Mouse (Mus musculus) liver, embryonic 15.5 days (tissue): Measurements from ENCODE around the gene Pak2. TPM values are rescaled to one million over a fixed set of nuclear protein-coding genes. Genes with fewer than 3 reads are reported as not detected.

Source experiments
- ATAC-seq: fragments of 200-750 bp; cut with Nextera tagmentation; 2 replicates; pipeline ENCODE4 v1.8.0; 2017; ENCODE audit warnings: moderate number of reproducible peaks, mild to moderate bottlenecking, moderate library complexity; ENCODE audit not compliant: insufficient read depth
- H3K27ac ChIP-seq: fragments of 300-500 bp; sonication (generic); replicated peaks from 2 replicates; pipeline ENCODE4 v1.5.1; 2015; ENCODE audit warnings: mild to moderate bottlenecking, inconsistent platforms
- H3K27me3 ChIP-seq: fragments of 300-500 bp; sonication (generic); 2 replicates; pipeline ENCODE4 v1.6.1; 2015; ENCODE audit warnings: mild to moderate bottlenecking, inconsistent platforms
- H3K36me3 ChIP-seq: fragments of 300-500 bp; sonication (generic); replicated peaks from 2 replicates; pipeline ENCODE4 v1.6.1; 2015; ENCODE audit warnings: moderate library complexity, mild to moderate bottlenecking, inconsistent platforms
- H3K4me1 ChIP-seq: fragments of 300-500 bp; sonication (generic); replicated peaks from 2 replicates; pipeline ENCODE4 v1.6.1; 2015; ENCODE audit warnings: inconsistent platforms
- H3K4me2 ChIP-seq: fragments of 300-500 bp; sonication (generic); 2 replicates; pipeline ENCODE4 v1.6.1; 2015; ENCODE audit warnings: moderate library complexity, mild to moderate bottlenecking, inconsistent platforms
- H3K4me3 ChIP-seq: fragments of 300-500 bp; sonication (generic); replicated peaks from 2 replicates; pipeline ENCODE4 v1.5.1; 2015; ENCODE audit warnings: mild to moderate bottlenecking, inconsistent platforms
- H3K9ac ChIP-seq: fragments of 300-500 bp; sonication (generic); 2 replicates; pipeline ENCODE4 v1.6.1; 2015; ENCODE audit warnings: moderate library complexity, mild to moderate bottlenecking, inconsistent platforms
- H3K9me3 ChIP-seq: fragments of 300-500 bp; sonication (generic); replicated peaks from 2 replicates; pipeline ENCODE4 v1.6.1; 2016; ENCODE audit warnings: inconsistent platforms
- WGBS: fragments of 180-500 bp; shearing (Covaris S2); methylation state at CpG from one replicate; pipeline ENCODE4 v1.1.7; 2015; ENCODE audit warnings: mixed read lengths; ENCODE audit not compliant: insufficient replicate concordance; 5-methylcytosine and 5-hydroxymethylcytosine counted together
- polyA plus RNA-seq: library from polyadenylated mRNA; unstranded; fragments of >200 nt; fragmentation: Nextera tagmentation; extraction: Ambion mirVana; gene quantifications from 2 replicates; pipeline ENCODE4 v1.2.1, GENCODE M21; 2015

Gene Pak2
- 9.5 and 9.7 TPM in 2 replicates for polyA plus RNA-seq

DNA sequence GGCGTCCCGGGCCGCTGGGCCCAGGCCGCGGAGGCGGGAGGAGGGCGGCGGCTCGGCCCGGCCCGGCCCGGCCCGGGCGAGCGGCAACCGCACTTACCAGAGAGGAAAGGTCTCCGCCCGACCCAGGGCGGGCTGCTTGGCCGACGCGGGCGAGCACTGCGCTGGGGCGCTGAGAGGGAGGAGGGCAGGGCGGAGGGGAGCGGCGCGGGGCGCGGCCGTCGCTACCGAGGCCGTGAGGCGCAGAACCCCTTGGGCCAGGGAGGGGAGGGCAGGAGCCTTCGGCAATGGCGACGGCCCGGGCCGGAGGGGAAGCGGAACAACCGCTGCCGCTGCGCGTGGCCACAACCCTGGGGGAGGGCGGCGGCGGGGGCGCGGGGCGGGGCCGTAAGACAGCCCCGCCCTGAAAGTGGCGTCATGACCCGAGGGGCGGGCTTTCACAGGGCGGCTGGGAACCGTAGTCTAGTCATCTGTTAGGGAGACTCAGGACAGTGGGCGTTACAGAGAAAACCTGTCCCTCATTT, at the start of gene Pak2:
Pak2 (minus strand) TSS at position 352 of the 521 bp plus-strand sequence.
- peak; percentile 97 for ATAC-seq
- WGBS = under 1% methylated on average over 56 of the region's 60 CpGs
- peak within 1 kb of the TSS; percentile 98 for H3K27ac ChIP-seq

DNA sequence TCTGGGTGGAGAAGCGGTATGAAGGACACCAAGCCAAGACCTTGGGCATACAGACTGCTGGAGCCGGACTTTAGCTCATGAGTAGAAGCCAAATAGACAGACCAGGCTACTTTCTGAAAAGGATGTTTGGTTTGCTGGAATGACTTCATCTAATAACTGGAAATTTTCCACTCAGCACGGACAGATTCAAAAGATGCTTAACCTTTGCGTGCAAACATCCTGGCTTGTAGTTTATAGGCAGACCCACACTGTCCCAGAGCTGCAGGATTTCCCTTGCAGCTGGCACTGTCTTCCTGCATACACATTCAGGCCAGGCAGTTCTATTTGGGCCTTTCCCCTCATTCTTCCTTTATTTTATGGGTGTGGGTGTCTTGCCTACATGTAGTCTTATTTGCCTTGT, 47.9 kb upstream of the Pak2 start:
- Histone ChIP-seq H3K27ac (no peak overlapping the region), H3K4me1 (peaks cover 24% of the 10 kb centered on the region), H3K9ac (no peak overlapping the region), H3K4me3 (no peak overlapping the region), H3K36me3 (no peaks in the 10 kb centered on the region), H3K9me3 (no peaks in the 10 kb centered on the region), H3K27me3 (no peaks in the 10 kb centered on the region), H3K4me2 (no peak overlapping the region)
- 60% methylated on average over 4 of the region's 4 CpGs for WGBS
- ATAC-seq = no peak

More for the DNA sequence above, at the start of gene Pak2:
- H3K4me1 ChIP-seq = peaks cover 34% of the 10 kb centered on the region
- no peaks in the 10 kb centered on the region for H3K27me3 ChIP-seq
- H3K4me3 ChIP-seq = peak within 1 kb of the TSS; percentile 95
- peak within 1 kb of the TSS; percentile 88 for H3K4me2 ChIP-seq
- H3K9ac ChIP-seq = peak within 1 kb of the TSS; percentile 93
- H3K9me3 ChIP-seq = no peaks in the 10 kb centered on the region
- no peaks in the 10 kb centered on the region for H3K36me3 ChIP-seq

DNA sequence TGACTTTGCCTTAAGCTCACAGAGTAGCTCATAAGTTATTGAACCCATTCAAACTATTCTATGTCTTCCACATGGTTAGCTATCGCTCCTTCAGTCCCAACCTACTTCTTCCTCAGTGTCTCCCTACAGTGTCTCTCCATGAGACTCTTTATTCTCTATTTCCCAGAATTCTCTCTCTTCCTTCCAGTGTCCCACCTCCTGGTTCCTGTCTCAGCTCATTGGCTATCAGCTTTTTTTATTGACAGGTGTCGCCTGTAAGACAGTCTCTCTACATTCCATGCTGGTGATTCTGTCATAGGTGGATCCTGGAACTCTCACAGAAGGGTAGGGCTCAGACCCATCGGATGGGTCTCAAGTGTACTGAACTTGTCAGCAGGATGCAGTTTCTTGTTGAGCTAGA, 46.2 kb upstream of the Pak2 start:
- no peak overlapping the region for H3K27ac ChIP-seq
- no peaks in the 10 kb centered on the region for H3K36me3 ChIP-seq
- H3K4me1 ChIP-seq = peaks cover 13% of the 10 kb centered on the region
- no peak overlapping the region for H3K9ac ChIP-seq
- no peak overlapping the region for H3K4me3 ChIP-seq
- ATAC-seq = no peak
- H3K27me3 ChIP-seq = no peaks in the 10 kb centered on the region
- no peak overlapping the region for H3K4me2 ChIP-seq
- no peaks in the 10 kb centered on the region for H3K9me3 ChIP-seq
- WGBS = 65% methylated on average over 3 of the region's 3 CpGs

DNA sequence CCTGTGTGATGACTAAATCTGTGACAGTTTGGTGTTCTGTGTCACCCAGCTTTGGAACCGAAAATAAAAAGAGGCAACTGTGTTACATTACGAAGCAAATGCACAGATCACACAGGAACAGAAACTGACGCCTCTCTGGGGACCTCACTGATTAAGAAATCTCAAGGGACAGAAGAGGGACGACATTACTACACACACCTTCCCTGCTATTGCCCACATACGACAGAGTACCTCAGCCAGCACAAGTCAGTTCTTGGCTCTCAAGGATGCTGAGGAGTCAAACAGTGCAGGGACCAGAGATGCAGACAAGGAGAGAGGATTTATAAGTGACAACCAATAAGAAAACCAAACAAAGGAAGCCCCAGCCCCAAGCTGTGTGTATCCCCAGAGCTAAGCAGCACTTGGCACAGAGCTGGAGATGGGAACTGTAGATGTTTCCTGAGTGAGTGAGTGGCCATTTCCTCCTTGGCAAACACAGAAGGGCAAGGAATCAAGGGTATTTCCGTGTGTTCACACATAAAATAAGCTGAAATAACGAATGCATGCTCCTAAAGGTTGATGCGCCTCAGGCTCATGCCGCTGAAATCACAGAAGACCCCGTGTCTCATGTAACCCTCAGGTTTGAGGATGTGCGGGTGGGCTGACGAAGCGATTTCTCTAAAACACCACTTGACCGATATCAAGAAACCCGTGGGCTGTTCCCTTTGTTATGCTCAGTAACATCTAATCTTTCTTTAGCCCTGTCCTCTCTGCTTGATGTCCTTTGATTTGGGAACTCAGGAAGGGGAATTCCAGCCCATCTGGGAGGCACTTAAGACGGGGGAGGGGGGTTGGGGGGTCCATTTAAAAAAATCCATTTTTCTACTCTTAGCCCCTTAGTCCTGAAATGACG, 45.5 kb upstream of the Pak2 start:
- ATAC-seq = no peak
- Histone ChIP-seq H3K36me3 (no peaks in the 10 kb centered on the region), H3K4me1 (peaks cover 7% of the 10 kb centered on the region), H3K4me3 (no peak overlapping the region), H3K27ac (no peak overlapping the region; the same call in 1 of the 2 replicates), H3K9me3 (no peaks in the 10 kb centered on the region), H3K9ac (no peak overlapping the region), H3K4me2 (no peak overlapping the region), H3K27me3 (no peaks in the 10 kb centered on the region)
- 50% methylated on average over 17 of the region's 17 CpGs for WGBS

DNA sequence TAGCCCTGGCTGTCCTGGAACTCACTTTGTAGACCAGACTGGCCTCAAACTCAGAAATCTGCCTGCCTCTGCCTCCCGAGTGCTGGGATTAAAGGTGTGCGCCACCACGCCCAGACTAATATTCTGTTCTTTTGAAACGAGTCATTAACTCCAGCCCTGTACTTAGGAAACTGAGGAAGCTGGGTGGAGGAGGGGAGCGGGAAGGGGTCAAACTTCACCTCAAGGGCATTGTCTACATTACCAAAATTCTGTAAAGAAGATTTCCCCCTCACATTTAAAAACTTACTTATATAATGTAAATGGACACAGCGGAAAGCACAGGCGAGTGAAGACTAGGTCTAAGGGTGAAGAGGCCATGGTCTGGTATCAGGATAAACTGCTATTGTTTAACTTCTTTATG, 44.9 kb upstream of the Pak2 start:
- H3K36me3 ChIP-seq = no peaks in the 10 kb centered on the region
- no peak overlapping the region for H3K9ac ChIP-seq
- no peak overlapping the region for H3K27ac ChIP-seq
- H3K4me1 ChIP-seq = peaks cover under 1% of the 10 kb centered on the region
- H3K4me2 ChIP-seq = no peak overlapping the region
- 69% methylated on average over 7 of the region's 7 CpGs for WGBS
- H3K27me3 ChIP-seq = no peaks in the 10 kb centered on the region
- no peak for ATAC-seq
- H3K4me3 ChIP-seq = no peak overlapping the region
- H3K9me3 ChIP-seq = no peaks in the 10 kb centered on the region

DNA sequence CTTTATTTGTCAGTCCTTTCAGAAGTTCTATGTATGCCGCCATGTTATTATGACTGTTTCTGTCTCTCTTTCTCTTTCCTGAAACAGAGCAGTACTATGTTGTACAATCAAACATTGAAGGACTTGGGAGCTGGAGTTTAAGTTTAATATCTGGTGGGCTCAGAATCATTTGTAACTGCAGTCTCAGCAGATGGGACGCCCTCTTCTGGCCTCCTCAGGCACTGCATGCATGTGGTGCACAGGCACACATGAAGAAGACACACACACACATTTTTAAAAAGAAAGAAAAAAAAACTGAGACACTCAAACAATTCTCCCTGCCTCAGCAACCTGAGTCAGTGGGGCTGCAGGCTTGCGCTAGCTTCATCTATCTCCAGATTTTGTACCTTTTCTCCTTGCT, 41.3 kb upstream of the Pak2 start:
- Histone ChIP-seq H3K4me3 (no peak overlapping the region), H3K36me3 (no peaks in the 10 kb centered on the region), H3K27ac (no peak overlapping the region), H3K9ac (no peak overlapping the region), H3K9me3 (no peaks in the 10 kb centered on the region), H3K4me1 (peaks cover 11% of the 10 kb centered on the region), H3K4me2 (no peak overlapping the region), H3K27me3 (no peaks in the 10 kb centered on the region)
- ATAC-seq = no peak
- 66% methylated on average over 3 of the region's 3 CpGs for WGBS

DNA sequence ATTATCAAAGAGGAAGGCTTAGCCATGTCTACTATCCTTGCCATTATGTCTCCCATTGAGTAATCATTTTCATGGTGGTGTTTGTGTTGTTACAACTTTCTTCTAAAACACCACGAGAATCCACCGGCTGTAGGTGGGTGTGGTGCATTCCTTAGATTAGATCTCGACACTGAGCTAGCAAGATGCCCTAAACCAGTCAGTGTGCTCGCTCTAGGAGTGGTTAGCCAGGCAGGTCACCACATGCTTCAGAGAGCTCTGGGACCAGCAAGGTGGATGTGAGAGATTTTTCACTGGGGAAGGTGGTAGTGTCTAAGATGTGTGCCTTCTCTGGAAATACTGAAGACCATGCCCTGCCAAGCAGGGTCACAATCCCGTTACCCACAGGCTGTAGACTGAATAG, 37.0 kb upstream of the Pak2 start:
- 20% methylated on average over 5 of the region's 5 CpGs for WGBS

DNA sequence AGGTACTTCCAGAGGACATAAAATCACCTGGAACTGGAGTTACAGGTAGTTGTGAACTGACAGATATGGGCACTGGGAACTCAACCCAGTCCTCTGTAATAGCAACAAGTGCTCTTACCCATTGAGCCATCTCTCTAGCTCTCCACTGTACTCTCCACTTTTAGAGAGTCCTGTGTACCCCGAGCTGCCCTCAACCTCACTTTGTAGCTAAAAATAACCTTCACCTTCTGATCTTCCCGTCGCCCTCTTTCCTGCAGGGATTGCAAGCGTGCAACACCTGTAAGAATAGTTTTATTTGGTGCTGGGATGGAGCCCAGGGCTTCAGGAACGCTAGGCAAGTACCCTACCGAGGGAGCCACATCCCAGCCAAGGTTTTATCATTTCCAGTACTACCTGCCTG, 36.6 kb upstream of the Pak2 start:
- Histone ChIP-seq H3K9me3 (no peaks in the 10 kb centered on the region), H3K27ac (no peak overlapping the region), H3K4me2 (peak overlapping the region; percentile 27), H3K9ac (0 out of 2 replicates have a peak overlapping the region, but pooled peaks have one; percentile 5), H3K27me3 (no peaks in the 10 kb centered on the region), H3K36me3 (no peaks in the 10 kb centered on the region), H3K4me3 (no peak overlapping the region), H3K4me1 (peaks cover 39% of the 10 kb centered on the region)
- WGBS = 25% methylated on average over 6 of the region's 6 CpGs
- ATAC-seq = no peak

More for the DNA sequence above, 37.0 kb upstream of the Pak2 start:
- Histone ChIP-seq H3K4me1 (peaks cover 39% of the 10 kb centered on the region), H3K27me3 (no peaks in the 10 kb centered on the region), H3K9ac (no peak overlapping the region), H3K36me3 (no peaks in the 10 kb centered on the region), H3K9me3 (no peaks in the 10 kb centered on the region), H3K4me3 (no peak overlapping the region), H3K27ac (no peak overlapping the region), H3K4me2 (no peak overlapping the region)
- no peak for ATAC-seq

DNA sequence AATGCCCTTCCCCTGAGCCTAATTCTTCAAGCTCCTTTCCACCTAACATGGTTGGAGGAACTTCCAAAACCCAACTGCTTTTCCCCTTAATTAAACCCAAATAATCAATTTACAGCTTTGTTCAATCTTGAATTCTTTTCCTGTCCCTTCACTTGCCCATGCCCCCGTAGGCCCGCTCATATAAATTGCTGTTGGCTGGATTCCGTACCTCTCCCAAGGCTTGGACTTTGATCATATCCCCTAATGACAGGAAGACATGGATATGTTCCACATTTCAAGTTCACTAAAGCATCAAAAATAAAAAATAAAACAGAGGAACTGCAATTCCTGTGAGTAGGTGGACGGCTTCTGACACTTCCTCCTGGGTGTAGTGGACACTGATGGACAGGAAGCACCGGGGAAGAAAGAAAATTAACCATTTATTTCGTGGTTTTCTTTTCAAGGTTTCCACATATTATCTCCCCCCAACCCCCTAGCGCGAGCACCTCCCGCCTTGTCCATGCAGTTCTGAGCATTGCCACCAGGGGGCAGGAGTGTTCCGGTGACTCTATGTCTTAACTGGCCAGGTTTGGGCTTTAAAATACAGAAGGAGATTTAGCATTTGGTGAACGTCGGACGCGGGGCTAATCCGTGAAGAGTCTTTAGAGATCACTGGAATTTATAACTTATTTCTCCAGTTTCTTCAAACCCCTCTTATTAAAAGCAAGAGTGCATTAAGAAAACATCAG, 36.0 kb upstream of the Pak2 start:
- H3K4me3 ChIP-seq = no peak overlapping the region
- H3K36me3 ChIP-seq = no peaks in the 10 kb centered on the region
- WGBS = 15% methylated on average over 15 of the region's 15 CpGs
- no peak for ATAC-seq
- H3K27ac ChIP-seq = no peak overlapping the region
- H3K4me2 ChIP-seq = peak overlapping the region; percentile 27
- peaks cover 39% of the 10 kb centered on the region for H3K4me1 ChIP-seq
- 0 out of 2 replicates have a peak overlapping the region, but pooled peaks have one; percentile 5 for H3K9ac ChIP-seq
- H3K27me3 ChIP-seq = no peaks in the 10 kb centered on the region
- H3K9me3 ChIP-seq = no peaks in the 10 kb centered on the region

DNA sequence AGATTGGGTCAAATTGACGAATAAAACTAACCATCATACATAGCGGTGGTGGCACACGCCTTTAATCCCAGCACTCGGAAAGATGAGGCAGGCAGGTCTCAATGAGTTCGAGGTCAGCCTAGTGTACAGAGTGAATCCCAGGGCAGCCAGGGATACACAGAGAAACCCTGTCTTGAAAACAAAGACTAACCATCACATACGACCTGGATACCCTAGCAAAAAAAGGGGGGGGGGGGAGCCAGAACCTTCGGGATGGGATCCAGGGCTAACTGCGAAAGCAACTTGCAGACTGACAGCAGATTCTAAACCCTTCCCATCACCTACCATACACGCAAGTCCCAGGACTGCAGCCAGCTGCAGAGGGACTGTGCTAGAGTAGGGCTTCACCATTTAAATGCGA, 35.3 kb upstream of the Pak2 start:
- Histone ChIP-seq H3K4me2 (peak overlapping the region; percentile 60), H3K4me3 (0 out of 2 replicates have a peak overlapping the region, but pooled peaks have one; percentile 39)

More for the DNA sequence above, 35.3 kb upstream of the Pak2 start:
- no peaks in the 10 kb centered on the region for H3K27me3 ChIP-seq
- H3K9ac ChIP-seq = no peak overlapping the region
- no peaks in the 10 kb centered on the region for H3K9me3 ChIP-seq
- 70% methylated on average over 10 of the region's 10 CpGs for WGBS
- H3K4me1 ChIP-seq = peaks cover 39% of the 10 kb centered on the region
- no peak for ATAC-seq
- no peak overlapping the region for H3K27ac ChIP-seq
- no peaks in the 10 kb centered on the region for H3K36me3 ChIP-seq
